Mouse (Mus musculus): Measurements from ENCODE around the gene Bmper. TPM values are rescaled to one million over a fixed set of nuclear protein-coding genes. Genes with fewer than 3 reads are reported as not detected.

Bmper gene
- total and polyA plus RNA-seq, 2 experiments from 2014 or later = 3.9 to 4.5 TPM

DNA sequence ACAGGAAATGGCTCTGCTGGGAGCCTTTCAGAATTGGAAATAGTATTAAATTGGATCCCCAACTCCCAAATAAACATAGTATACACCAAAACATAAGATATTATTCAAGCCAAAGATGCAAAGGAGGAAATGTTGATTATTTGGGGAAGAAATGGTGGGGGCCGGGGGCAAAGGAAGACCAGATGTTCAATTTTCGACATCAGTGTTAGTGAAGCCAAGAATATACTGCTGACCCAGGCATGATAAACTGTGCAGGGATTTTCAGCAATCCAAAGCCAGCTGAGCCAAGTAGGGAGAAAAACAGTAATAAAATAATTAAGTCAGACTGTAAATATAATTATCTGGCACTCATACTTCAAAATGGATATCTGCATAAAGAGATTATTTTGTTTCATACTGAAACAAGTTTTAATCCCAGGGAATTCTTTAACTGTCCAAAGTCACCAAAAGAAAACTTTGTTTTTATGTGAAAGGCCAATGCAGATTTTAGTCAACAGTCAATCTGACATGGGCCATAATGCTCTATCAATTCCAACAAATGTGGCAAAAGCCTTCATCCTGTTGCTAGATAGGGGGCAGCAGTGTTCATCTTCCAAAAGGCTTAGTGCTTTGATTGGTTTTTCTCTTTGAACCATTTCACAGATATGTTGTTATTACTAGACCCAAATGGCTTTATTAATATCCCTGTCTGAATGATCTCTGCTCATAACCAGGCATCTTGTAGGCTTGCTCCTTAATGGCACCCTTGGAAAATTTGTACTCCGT lies 30.1 kb upstream of the Bmper start:
- H3K27ac ChIP-seq (ENCODE audit: low read depth) = no peak overlapping the region
- H3K4me1 ChIP-seq (ENCODE audit: control insufficient read depth, insufficient read depth) = no peaks in the 10 kb centered on the region
- no peaks in the 10 kb centered on the region for H3K9me3 ChIP-seq (replicated peaks; ENCODE audit: control insufficient read depth, low read length)
- TF ChIP-seq EP300 (IDR thresholded peaks at IDR 0.05; ENCODE audit: low read depth) = no peak
- no peak for TF ChIP-seq CTCF (IDR thresholded peaks at IDR 0.05; ENCODE audit: low read depth)
- H3K4me2 ChIP-seq (ENCODE audit: low read depth, low read length) = no peak overlapping the region
- no peaks in the 10 kb centered on the region for H3K36me3 ChIP-seq (replicated peaks; ENCODE audit: control insufficient read depth, insufficient read depth, low read length)
- no peak for DNase-seq (ENCODE audit: low spot score)
- no peak overlapping the region for H3K4me3 ChIP-seq (ENCODE audit: low read depth, low read length)
- H3K27me3 ChIP-seq (ENCODE audit: control insufficient read depth, insufficient read depth, low read length) = no peaks in the 10 kb centered on the region
- 78% methylated on average over 3 of the region's 3 CpGs for WGBS
- H3K9ac ChIP-seq (replicated peaks; ENCODE audit: low read depth, low read length) = no peak overlapping the region
- ATAC-seq (ENCODE audit: insufficient read depth, low read depth) = no peak

DNA sequence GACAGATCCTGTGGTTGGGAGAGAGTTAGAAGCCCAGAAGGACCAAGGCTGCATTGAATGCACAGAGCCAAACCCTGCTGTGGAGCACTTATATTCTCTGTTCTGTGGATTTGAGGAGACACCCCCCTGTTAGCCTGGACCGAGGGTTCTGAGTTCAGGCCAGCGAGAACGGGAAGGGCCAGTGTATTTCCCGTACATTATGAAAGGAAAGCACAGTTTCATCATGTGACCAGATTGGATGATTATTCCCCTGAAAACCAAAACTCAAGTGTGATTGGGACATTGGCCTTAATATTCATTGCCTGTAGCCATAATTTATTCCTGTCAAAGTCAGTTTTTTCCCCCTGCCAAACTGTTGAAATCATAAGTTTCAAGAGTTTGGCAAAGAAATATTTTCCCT lies 23.9 kb upstream of the Bmper start:
- no peaks in the 10 kb centered on the region for H3K36me3 ChIP-seq (replicated peaks; ENCODE audit: control insufficient read depth, insufficient read depth, low read length)
- no peak overlapping the region for H3K4me3 ChIP-seq (ENCODE audit: low read depth, low read length)
- H3K9ac ChIP-seq (replicated peaks; ENCODE audit: low read depth, low read length) = no peak overlapping the region
- DNase-seq (ENCODE audit: low spot score) = no peak
- WGBS = 92% methylated on average over 4 of the region's 4 CpGs
- no peaks in the 10 kb centered on the region for H3K9me3 ChIP-seq (replicated peaks; ENCODE audit: control insufficient read depth, low read length)
- TF ChIP-seq EP300 (IDR thresholded peaks at IDR 0.05; ENCODE audit: low read depth) = no peak
- no peak for TF ChIP-seq CTCF (IDR thresholded peaks at IDR 0.05; ENCODE audit: low read depth)
- no peak for ATAC-seq (ENCODE audit: insufficient read depth, low read depth)
- no peaks in the 10 kb centered on the region for H3K4me1 ChIP-seq (ENCODE audit: control insufficient read depth, insufficient read depth)
- H3K27me3 ChIP-seq (ENCODE audit: control insufficient read depth, insufficient read depth, low read length) = peaks cover 5% of the 10 kb centered on the region; the same call in 1 of the 2 replicates
- no peak overlapping the region for H3K27ac ChIP-seq (ENCODE audit: low read depth)
- no peak overlapping the region for H3K4me2 ChIP-seq (ENCODE audit: low read depth, low read length)

- no peak overlapping the region for H3K4me2 ChIP-seq (ENCODE audit: low read depth, low read length)
- DNase-seq (ENCODE audit: low spot score) (no peak), ATAC-seq (ENCODE audit: insufficient read depth, low read depth) (no peak)
- H3K9ac ChIP-seq (replicated peaks; ENCODE audit: low read depth, low read length) = no peak overlapping the region
- no peak for TF ChIP-seq EP300 (IDR thresholded peaks at IDR 0.05; ENCODE audit: low read depth)
- no peak for TF ChIP-seq CTCF (IDR thresholded peaks at IDR 0.05; ENCODE audit: low read depth)
- no peak overlapping the region for H3K4me3 ChIP-seq (ENCODE audit: low read depth, low read length)
- no peaks in the 10 kb centered on the region for H3K36me3 ChIP-seq (replicated peaks; ENCODE audit: control insufficient read depth, insufficient read depth, low read length)
- no peak overlapping the region for H3K27ac ChIP-seq (ENCODE audit: low read depth)
- no peaks in the 10 kb centered on the region for H3K4me1 ChIP-seq (ENCODE audit: control insufficient read depth, insufficient read depth)
- WGBS = 78% methylated on average over 1 of the region's 1 CpGs
- H3K9me3 ChIP-seq (replicated peaks; ENCODE audit: control insufficient read depth, low read length) = no peaks in the 10 kb centered on the region
- peaks cover 10% of the 10 kb centered on the region; the same call in 1 of the 2 replicates for H3K27me3 ChIP-seq (ENCODE audit: control insufficient read depth, insufficient read depth, low read length)
These were observed 23.0 kb upstream of the Bmper start for GRCm38 (mm10) chr9:23199841-23200240.

DNA sequence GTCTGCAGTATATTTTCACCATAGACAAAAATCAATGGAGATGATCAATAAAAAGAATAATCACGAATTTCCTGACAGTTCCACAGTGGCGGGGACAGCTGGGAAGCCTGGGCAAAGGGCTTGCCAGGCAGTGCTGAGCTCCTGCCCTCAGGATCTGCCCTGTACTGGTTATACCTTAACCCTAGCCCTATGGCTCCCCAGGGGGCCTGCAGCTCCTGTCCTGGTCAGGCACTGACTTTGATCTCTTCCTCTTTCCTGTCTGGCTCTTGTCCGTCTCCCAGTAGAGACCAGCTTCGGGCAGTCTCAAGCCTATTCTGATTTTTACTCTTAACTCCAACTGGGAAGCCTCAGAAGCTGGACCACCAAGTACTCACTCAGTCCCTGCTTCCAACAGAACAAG lies 22.0 kb upstream of the Bmper start:
- H3K4me1 ChIP-seq (ENCODE audit: control insufficient read depth, insufficient read depth) = no peaks in the 10 kb centered on the region
- DNase-seq (ENCODE audit: low spot score) (no peak), ATAC-seq (ENCODE audit: insufficient read depth, low read depth) (no peak)
- H3K9me3 ChIP-seq (replicated peaks; ENCODE audit: control insufficient read depth, low read length) = no peaks in the 10 kb centered on the region
- no peak overlapping the region for H3K9ac ChIP-seq (replicated peaks; ENCODE audit: low read depth, low read length)
- H3K4me2 ChIP-seq (ENCODE audit: low read depth, low read length) = no peak overlapping the region
- 62% methylated on average over 4 of the region's 4 CpGs for WGBS
- TF ChIP-seq CTCF (IDR thresholded peaks at IDR 0.05; ENCODE audit: low read depth) (no peak), EP300 (IDR thresholded peaks at IDR 0.05; ENCODE audit: low read depth) (no peak)
- H3K27me3 ChIP-seq (ENCODE audit: control insufficient read depth, insufficient read depth, low read length) = peaks cover 10% of the 10 kb centered on the region; the same call in 1 of the 2 replicates
- no peak overlapping the region for H3K4me3 ChIP-seq (ENCODE audit: low read depth, low read length)
- no peaks in the 10 kb centered on the region for H3K36me3 ChIP-seq (replicated peaks; ENCODE audit: control insufficient read depth, insufficient read depth, low read length)
- H3K27ac ChIP-seq (ENCODE audit: low read depth) = no peak overlapping the region

DNA sequence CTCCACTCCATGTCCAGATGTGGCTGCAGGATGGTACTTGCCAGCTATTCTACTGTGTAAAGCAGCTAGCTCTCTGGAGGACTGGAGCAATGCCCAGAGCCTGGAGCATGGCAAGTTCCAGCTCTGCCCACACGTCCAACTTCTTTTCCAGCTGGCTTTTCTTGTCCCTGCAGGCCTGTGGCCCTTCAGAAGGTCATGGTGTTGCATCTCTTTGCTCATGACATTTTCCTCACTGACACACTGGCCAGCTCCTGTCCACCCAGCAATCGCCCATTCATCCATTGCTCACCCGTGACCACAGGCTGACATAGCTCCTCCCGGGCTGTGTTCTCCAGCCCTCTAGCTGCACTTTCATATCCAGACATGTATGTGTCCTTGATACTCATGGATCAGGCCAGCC lies 20.4 kb upstream of the Bmper start:
- Histone ChIP-seq H3K9me3 (replicated peaks; ENCODE audit: control insufficient read depth, low read length) (no peaks in the 10 kb centered on the region), H3K4me3 (ENCODE audit: low read depth, low read length) (no peak overlapping the region), H3K4me2 (ENCODE audit: low read depth, low read length) (no peak overlapping the region), H3K36me3 (replicated peaks; ENCODE audit: control insufficient read depth, insufficient read depth, low read length) (no peaks in the 10 kb centered on the region), H3K27ac (ENCODE audit: low read depth) (no peak overlapping the region), H3K27me3 (ENCODE audit: control insufficient read depth, insufficient read depth, low read length) (peaks cover 10% of the 10 kb centered on the region; the same call in 1 of the 2 replicates), H3K9ac (replicated peaks; ENCODE audit: low read depth, low read length) (no peak overlapping the region), H3K4me1 (ENCODE audit: control insufficient read depth, insufficient read depth) (no peaks in the 10 kb centered on the region)
- DNase-seq (ENCODE audit: low spot score) (no peak), ATAC-seq (ENCODE audit: insufficient read depth, low read depth) (no peak)
- WGBS = 67% methylated on average over 4 of the region's 4 CpGs
- TF ChIP-seq CTCF (IDR thresholded peaks at IDR 0.05; ENCODE audit: low read depth) (no peak), EP300 (IDR thresholded peaks at IDR 0.05; ENCODE audit: low read depth) (no peak)
